Mouse (Mus musculus) adrenal gland (tissue): Measurements from ENCODE around the gene Snx27.

ENCODE experiments used
- intact Hi-C: fragments of 180-260 bp; cut with DNase I; formaldehyde crosslinking; loops from one replicate; pipeline ENCODE4 v1.15.1; 2025
- long read RNA-seq, 2 experiments: library from polyadenylated mRNA; unstranded; transcript quantifications; one replicate each; pipeline ENCODE4 v2.0.0; 2020; ENCODE audit warnings: borderline replicate concordance in 1 of 2; ENCODE audit not compliant: insufficient replicate concordance in 1 of 2

Snx27 gene
- long read RNA-seq, experiment 1, full-length matches to known transcripts, result 9 of 19 reads
- long read RNA-seq, experiment 1, partial matches to known transcripts, result 5 of 19 reads
- long read RNA-seq, experiment 1, other reads (novel, unspliced or antisense), result 5 of 19 reads
- long read RNA-seq, experiment 2, transcript Snx27-202 (12 exons, 3,531 nt), result major isoform, 10 of 16 reads
- long read RNA-seq, experiment 2, partial matches to known transcripts, result 0 of 16 reads
- long read RNA-seq, experiment 2, other reads (novel, unspliced or antisense), result 6 of 16 reads

DNA sequence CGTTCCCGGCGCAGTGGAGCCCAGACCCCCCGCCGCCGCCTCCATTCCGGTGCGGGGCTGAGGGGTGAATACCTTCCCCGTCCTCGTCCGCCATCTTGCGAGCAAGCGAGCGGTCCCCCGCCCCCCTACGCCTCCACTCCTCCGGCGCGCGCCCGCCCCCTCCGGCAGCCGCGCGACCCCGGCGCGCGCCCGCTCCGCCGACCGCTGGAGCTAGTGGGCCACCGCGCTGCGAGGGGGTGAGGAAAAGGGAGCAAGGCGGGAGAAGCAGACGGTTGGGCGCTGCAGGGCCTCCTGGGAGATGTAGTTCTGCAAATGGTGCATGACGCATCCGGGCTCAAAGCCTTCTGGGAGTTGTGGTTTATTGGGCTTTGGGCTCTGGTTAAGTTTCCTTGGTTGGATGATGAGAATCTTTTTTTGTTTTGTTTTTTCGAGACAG, at the start of gene Snx27:
Gene Snx27, minus strand, starts transcription at position 261 of the 436 bp plus-strand sequence.
- intact Hi-C loops, result no loop called here

DNA sequence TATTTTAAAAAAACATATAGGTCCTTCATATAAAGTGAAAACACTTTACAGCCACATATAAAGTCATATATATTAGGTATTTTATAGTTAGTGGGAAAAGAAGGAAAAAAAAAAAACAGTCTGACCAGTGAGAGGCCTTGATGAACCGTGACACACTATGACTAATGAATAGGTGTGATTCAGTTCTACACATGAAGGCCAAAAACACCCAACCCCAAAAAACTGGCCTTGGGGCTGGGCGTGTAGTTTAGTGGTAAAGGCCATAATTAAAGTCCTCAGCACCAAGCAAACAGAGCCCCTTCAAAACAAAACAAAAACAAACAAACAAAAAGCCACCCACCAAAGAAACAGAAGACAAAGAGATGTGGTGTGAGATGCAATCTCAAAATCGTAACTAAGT, 47.4 kb upstream of the Snx27 start:
- intact Hi-C loops, result no loop called here

DNA sequence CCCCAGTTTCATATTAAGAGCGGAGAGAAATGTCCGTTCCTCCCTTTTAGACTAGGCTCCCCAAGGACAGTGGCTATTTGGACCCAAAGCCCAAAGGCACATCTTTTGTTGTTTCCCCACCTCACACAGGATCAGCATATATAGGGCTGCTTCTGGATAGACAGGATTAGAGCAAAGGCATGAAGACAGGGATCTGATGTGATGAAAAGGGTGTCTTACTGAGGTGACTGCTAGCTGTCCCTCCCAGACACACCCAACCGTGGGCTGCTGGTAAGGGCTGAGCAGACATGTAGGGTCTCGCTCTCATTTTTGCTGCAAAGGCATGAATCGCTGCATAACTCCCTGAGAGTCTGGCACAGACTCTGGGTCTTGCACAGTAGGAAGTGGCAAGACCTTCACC, 46.2 kb upstream of the Snx27 start:
- intact Hi-C loops, result no loop called here

DNA sequence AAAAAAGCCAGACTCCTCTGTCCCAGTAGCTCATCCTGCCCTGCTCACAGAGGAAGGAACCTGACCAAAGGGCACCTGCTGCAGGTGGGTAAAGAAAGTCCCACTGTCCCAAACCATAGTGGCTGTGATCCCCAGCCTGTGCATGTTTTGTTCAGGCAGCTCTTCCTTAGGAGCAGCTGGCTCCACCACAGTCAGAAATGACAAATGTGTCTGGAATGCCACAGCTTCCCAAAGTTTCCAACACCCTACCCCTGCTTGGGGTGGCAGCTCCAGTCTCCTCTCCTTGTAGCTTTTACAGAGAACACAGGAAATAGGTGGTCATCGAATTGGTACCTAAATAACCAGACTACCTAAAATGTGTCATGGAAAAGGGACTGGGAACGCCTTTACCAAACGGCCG, 41.8 kb upstream of the Snx27 start:
- intact Hi-C loops, result no loop called here

DNA sequence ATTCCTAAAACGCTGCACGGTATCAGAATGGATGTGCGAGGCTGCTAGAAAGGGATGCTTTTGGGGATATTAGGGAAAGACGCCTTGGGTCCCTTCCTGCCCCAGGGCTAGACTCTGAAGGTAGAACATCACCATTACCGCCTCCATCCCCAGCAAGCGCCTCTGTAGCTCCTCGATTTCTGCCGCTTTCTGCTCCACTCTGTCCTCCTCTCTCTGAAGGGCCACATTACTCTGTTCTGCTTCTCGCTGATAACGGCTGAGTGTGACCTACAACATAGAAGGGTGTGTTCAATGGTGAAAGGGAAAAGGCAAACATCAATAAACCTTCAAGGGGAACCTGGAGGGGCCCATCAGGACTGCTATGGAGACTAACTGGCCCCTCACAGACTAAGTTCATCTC, 40.0 kb upstream of the Snx27 start:
- intact Hi-C loops, result no loop called here

DNA sequence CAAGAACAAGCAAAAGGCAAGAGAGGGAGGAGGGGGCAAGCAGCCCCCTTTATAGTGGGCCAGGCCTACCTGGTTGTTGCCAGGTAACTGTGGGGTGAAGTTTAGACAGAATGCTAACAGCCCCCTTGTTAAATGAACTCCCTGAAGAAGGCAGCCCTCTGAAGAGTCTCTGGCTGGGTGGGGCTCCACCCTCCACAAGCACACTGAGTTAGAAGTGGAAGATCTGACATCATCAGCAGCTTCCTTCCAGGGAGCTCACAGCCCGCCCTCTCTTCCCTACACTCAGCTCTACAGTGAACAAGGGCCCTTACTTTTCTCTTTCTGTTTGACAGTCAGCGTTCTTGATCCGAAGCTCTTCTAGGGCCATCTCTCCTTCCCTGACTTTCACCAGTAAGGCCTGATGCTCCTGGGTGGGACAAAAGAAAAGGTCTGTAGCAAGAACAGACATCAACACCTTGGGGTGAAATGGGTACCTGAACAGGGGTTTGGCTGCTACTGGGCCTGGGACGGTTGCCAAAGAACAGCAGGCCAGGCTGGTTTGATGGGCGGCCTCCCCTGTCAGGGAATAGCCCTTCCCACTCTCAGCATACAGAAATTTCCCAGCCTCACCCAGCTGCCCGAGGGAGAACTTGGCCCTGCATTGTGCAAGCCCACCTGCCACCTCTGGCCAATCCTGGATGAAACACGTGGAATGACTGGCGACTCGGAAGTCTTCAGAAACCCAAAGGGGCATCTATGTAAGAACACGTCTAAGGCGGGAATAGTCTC, 39.4 kb upstream of the Snx27 start:
- intact Hi-C loops, result no loop called here

DNA sequence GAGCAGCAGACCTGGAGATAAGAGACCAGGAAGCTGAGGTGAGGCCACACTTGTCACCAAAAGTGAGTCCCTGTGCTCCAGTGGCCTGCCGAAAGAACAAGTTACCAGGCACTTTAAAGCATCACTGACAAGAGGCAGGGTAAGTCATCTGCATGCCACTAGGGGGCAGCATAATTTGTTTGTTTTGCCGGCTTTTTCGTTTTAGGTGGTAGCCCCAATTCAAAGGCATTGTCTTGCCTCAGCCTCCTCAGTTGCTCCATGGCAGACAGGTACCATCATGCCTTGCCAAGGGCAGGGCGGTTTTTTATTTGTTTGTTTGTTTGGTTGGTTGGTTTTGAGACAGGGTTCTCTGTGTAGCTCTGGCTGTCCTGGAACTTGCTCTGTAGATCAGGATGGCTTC, 34.2 kb upstream of the Snx27 start:
- intact Hi-C loops, result loop anchor here (10.0 kb wide), 2 partner anchors 48 to 108 kb away; no protein-coding TSS in a partner anchor

DNA sequence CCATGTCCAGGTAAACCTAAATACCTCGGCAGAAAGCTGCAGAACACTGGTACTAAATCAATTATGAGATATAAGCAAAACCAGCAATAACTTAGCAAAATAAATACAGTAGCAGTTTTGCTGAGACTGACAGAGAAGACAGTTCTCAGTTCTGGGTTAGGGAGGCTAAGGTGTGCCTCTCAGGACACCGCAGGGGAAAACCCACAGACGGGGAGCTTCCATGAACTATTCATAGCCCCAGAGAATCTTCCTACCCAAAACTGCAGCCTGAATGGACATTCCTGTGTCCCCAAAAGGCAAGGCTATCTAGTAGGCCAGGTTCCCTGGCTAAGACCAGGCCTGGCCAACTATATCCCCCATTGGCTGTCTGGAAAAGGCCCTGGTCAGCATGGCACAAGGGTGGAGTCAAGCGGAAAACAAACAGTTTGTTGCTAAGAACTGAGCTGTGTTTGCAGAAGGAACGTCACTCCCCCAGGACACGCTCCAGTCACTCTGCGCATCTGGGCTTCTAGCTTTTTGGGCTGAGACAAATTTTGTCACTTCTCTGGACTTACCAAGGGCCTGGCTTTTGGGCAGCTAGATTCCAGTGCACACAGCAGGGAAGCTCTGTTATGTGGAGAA, 30.9 kb upstream of the Snx27 start:
- intact Hi-C loops, result loop anchor here (10.0 kb wide), 2 partner anchors 51 to 111 kb away; no protein-coding TSS in a partner anchor

DNA sequence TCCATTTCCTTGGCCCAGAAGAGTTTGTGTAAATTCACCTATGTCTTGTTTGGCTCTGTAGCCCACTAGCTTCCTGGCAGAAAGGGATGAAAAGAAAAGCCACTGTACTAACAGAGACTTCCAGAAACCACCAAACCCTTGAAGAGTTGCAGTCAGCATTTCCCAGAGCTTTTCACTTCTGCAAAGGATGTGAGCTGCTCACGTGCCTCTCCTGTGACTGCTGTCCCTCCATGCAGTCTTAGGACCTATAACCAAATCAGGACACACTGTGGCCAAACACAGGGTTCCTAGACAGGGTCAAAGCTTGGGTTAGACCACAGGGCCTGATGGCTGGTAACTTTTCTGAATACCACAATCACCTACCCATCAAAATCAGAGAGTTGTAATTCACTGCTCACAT, 29.8 kb upstream of the Snx27 start:
- intact Hi-C loops, result loop anchor here (10.0 kb wide), 2 partner anchors 53 to 113 kb away; no protein-coding TSS in a partner anchor

DNA sequence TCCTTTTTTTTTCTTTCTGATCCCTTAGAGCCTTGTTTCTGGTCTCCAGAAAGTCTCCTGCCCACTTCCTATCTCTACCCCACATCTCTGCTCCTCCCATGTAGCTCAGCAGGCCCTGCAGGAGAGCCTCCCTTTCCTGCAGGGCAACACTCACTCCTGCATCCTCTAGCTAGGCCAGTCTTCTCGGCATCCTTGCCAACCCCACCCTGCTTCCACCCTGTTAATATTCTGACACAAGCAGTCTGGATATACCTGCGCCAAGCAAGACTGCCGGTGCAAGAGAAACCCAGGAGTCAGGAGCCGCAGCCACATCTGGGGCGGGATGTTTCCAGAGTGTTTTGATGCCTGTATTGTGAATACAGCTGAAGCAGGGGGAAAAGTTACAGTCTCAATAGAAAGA, 29.3 kb upstream of the Snx27 start:
- intact Hi-C loops, result loop anchor here (10.0 kb wide), 2 partner anchors 53 to 113 kb away; no protein-coding TSS in a partner anchor

DNA sequence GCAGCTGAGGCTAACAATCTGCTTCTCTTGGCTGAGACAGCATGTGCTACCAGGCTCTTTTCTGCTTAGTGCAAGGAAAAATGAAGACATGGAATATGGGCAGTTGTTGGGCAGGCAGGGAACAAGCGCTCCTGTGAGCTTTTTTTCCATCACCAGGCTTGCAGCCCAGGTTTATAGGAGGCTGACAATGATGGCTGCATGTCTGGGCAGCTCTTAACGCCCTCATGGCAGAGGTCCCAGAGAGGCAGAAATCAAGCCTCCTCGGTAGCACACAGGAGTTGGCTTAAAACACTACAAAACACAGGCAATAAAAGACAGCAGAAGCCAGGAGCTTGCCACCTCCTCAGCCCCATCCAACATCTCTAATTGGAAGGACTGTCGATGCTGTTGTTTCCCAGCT, 28.8 kb upstream of the Snx27 start:
- intact Hi-C loops, result loop anchor here (10.0 kb wide), 2 partner anchors 53 to 113 kb away; no protein-coding TSS in a partner anchor

DNA sequence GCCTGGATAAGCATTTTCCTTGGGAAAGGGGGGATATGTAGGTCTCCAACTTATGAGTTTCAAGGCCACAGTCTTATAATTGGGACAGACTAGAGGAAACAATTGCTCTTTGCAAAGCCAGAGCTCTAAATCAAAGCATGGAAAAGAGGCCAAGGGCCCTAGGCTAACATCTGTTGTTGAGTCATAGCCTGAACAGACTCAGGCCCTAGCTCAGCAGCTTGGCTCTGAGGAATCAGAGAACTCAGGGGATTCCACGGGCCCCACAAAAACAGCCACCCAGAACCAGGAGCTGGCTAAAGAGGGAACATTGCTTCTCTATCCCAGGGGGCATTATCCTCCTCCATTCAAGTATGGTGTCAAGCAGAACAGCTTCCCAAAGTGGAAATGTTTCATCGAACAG, 28.1 kb upstream of the Snx27 start:
- intact Hi-C loops, result loop anchor here (10.0 kb wide), 2 partner anchors 54 to 114 kb away; no protein-coding TSS in a partner anchor

DNA sequence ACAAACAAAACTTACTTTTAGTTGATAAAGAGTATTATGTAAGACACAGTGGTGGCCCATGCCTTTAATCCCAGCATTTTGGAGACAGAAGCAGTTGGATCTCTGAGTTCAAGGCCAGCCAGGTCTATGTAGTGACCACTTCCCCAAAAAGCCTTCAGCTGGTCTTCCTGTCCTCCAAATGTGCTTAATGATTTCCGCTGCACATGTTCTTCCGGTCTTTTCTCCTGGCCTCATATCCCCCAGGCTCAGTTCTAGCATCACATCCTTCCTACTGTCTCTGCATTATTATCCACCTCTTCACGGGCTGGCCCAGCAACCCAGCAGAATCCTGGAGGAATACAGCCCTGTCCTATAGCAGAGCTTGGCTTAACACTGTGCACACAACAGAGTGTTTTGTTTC, 27.1 kb upstream of the Snx27 start:
- intact Hi-C loops, result loop anchor here (10.0 kb wide), 2 partner anchors 55 to 115 kb away; no protein-coding TSS in a partner anchor

DNA sequence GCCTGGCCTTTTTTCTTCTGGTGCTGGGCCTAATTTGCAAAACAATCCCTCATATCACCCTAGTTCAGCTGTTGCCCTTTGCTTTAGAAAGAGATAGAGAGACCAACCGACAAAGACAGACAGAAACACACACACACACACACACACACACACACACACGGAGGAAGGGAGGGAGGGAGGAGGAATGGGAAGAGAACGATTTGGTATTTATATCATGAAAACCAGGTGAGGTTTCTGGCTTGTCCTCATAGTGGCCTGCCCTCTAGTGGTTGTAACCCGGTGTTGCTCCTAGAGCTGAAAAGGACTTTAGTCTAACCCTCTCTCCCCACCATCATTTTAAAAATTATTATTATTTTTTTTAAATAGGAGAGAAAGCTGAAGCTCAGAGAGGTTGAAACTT, 19.4 kb upstream of the Snx27 start:
- intact Hi-C loops, result loop anchor here (2.0 to 5.0 kb wide), 3 partner anchors 65 to 235 kb away; no protein-coding TSS in a partner anchor

DNA sequence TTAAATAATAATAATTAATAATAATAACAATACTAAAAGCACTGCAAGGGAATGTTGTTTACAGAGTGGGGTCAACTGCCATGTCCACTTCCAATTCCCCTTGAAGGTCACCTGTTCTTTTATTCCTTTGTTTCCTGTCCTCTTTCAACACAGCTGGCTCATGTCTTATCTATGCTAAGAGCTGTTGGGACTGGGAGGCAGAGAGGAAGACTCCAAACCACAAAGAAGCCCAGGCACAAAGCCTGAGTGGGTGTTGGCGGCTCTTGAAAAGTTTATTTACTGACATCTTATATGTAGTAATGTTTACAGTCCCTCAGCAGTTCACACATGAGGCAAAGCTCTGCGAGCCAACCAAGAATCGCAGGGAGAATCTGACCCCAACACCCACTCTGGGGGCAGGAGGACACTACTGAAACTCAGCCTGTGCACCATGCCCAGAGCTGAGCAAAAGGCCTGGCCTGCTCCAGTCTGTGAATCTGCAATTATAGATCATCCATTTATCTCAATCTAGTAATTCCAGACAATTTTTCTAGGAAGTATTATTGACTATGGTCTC, 14.8 kb upstream of the Snx27 start:
- intact Hi-C loops, result no loop called here

DNA sequence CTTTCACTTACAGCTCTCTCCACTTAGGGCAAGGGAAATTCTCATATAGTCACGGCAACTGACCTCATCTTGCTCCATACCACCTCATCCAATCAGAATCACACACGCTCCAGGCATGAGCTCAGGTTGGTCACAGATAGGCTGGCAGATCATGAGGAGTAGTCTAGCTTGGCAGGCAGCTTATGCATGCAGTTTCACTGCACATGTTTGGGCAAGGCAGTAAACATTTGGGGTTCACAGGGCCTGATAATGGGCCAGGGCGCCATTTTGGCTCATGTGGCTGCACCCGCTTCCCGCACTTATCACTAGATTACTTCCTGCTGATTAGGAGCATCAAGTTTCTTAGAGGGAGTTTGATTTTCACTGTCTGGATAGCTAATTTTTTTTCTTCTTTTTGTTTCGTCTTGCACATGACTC, 13.4 kb upstream of the Snx27 start:
- intact Hi-C loops, result no loop called here

DNA sequence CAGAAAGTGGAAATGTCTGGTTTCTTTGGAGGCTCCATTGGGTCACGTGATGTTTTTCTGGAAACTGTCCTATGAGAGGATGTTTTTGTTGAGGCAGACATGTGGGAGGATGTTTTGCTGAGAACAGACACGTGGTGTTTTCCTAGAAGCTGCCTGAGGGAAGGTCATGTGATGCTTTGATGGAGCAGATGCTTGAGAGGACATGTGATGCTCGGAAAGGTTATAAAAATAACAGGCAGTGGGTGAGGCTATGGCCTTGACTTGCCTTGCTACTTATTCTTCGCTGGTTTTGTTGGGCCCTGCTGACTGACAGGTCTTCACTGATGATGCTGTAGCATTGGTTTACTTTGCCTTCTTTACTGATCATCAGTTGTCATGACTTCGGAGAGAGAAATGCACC, 8.6 kb upstream of the Snx27 start:
- intact Hi-C loops, result no loop called here

DNA sequence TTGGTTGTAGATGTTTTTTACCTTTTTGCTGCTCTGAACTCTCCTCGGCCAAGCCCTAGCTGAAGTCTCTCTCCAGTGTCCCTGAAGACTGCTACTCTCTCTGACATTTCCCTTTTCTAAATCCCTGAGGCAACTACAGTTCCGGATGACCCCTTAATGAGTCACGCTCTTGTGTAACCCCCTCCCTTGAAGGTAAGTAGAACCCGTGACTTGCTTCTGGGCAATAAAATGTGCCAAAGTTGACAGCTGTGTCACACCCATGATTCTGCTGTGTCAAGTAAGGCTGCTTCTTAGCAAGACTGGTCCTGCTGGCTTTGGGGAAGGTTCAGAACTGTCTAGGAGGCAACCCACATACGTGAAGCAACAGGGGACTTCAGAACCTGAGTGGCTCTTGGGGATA, 5.4 kb upstream of the Snx27 start:
- intact Hi-C loops, result no loop called here

DNA sequence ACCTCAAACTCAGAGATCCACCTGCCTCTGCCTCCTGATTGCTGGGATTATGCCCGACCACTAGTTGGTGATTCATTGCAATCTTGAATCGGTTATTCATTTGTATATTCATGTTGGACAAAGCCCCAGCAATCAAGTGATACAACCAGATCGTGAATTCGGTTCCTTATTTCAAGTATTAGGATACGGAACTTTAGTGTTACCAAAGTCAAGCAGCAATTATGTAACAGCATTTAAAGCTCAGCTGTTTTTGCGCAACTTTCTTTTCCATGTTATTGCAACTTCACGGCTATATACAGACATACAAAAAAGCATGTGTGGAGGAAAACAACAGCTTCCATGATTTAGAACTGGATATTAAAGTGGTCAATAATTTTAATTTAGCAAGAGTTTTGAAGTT, 428 bp upstream of the Snx27 start:
- intact Hi-C loops, result no loop called here

DNA sequence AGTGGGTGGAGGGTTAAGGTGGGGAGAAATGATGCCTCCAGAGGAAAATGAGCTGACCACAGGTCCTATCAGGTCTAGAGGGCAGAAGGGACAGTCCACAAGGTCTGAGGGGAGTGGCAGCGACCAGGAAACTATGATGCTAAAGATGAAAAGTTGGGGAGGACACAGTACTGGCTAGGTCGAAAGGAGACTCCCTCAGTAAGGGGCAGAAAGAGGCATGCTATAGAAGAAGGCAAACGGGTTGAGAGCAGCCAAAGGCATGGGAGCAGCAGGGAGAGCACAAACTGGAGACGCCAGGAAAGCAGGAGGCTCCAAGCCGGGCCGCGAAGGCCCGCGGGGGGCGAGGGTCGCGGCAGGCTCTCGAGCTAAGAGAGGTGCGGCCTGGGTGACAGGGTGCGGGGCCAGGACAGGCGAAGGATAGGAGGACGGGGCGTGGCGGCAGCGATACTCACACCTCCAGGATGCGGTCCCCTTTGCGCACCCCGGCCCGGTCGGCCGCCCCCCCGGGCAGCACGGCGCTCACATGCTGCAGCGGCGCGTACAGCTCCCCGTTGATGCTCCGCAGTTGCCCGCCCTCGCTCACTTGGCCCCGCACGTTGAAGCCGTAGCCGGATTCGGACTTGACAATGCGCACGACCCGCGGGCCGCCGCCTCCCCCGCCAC, 592 bp downstream of the Snx27 start:
- intact Hi-C loops, result no loop called here
